Mouse (Mus musculus): ENCODE data around the gene Klhl40.

Klhl40 gene

DNA sequence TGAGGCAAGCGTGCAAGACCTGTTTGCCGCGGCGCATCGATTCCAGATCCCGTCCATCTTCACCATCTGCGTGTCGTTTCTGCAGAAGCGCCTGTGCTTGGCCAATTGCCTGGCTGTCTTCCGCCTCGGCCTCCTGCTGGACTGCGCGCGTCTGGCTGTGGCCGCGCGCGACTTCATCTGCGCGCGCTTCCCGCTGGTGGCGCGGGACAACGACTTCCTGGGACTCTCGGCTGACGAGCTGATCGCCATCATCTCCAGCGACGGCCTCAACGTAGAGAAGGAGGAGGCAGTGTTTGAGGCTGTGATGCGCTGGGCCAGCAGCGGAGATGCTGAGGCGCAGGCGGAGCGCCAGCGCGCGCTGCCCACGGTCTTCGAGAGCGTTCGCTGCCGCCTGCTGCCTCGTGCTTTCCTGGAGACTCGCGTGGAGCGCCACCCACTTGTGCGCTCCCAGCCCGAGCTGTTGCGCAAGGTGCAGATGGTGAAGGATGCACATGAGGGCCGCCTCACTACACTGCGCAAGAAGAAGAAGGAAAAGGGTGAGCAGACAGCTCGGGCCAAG lies 738 bp downstream of the Klhl40 start:
- no peak for DNase-seq (ENCODE audit: low spot score)

GRCm38 (mm10) chr9:121784801-121785200 lies 7.4 kb downstream of the Klhl40 start:
- DNase-seq (ENCODE audit: low spot score): no peak

GRCm38 (mm10) chr9:121785261-121785660 lies 7.9 kb downstream of the Klhl40 start:
- no peak for DNase-seq (ENCODE audit: low spot score)

GRCm38 (mm10) chr9:121786359-121786758 lies 9.0 kb downstream of the Klhl40 start:
- no peak for DNase-seq (ENCODE audit: low spot score)

- DNase-seq (ENCODE audit: low spot score): peak; percentile 90
Measured at GRCm38 (mm10) chr9:121791206-121791605, 13.8 kb downstream of the Klhl40 start.

- DNase-seq (ENCODE audit: low spot score): peak; percentile 54
Measured at GRCm38 (mm10) chr9:121791757-121792521, 14.5 kb downstream of the Klhl40 start, which contains the start of gene Hhatl. TSS of gene Hhatl (minus strand) at chr9:121792507.

DNA sequence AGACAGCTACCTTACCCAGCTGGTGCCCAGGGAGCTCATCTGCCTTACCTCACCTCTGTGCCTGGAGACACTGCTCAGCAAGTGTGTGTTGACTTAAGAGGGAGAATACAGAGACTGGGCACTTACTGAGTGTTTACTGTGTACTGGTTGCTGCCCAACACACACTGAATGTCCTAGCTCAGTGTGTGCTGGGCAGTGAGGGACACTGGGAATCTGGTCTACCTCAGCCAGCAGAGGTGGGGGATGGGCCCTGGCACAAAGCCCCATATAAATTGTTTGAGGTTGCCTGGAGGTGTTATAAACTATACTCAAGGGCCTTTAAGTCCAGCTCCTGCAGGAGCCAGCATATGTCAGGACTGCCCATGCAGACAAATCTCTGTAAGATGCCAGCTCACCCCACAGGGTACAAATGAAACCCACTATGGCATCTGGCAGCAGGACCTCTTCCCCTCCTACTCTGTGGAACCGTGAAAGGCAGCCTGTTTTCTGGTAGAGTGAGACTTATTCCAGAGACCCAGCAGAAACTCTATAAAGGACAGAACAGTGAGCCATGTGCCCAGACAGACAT lies 17.6 kb downstream of the Klhl40 start:
- DNase-seq (ENCODE audit: low spot score): peak; percentile 32

GRCm38 (mm10) chr9:121797722-121798121 lies 20.3 kb downstream of the Klhl40 start:
- no peak for DNase-seq (ENCODE audit: low spot score)

- DNase-seq (ENCODE audit: low spot score): peak; percentile 19
Measured at GRCm38 (mm10) chr9:121798887-121799520, 21.6 kb downstream of the Klhl40 start.

DNA sequence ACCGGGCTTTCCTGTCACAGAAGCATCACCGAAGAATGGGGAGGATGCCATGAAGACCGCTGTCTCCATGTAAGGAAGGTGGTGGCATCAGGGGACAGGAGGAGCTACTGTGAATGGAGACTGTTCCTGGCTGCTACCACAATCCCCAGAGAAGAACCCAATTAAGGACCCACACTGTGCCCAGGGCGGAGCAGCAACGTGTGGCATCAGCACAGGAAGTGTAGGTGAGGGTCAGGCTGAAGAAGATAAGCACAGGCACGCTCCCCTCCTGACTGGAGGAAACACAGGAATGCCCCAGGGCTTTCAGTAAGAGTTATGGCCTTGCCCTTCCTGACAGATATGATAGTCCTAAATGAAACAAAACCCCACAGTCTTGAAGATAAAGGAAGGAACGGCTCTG lies 25.3 kb downstream of the Klhl40 start:
- DNase-seq (ENCODE audit: low spot score): no peak

- no peak for DNase-seq (ENCODE audit: low spot score)
Measured at GRCm38 (mm10) chr9:121807546-121807945, 30.1 kb downstream of the Klhl40 start.

GRCm38 (mm10) chr9:121807947-121808346 lies 30.5 kb downstream of the Klhl40 start:
- no peak for DNase-seq (ENCODE audit: low spot score)

DNA sequence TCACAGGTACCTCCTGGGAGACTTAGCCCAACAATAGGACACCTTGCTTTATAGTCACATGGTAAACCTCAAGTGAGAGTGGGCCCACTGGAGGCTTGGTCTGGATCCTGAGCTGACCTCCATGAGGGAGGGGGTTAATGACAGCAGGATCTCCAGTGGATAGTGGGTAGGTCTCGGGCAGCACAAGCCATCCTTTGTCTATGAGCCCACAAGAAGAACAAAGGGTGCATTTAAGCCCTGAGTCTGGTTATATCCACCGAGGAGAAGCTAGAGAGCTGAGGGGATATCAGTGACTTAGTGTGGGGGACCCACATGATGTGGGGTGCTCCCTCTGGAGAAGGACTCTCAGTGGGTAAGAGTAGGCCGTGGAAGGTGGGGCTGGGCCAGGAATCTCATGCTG lies 31.1 kb downstream of the Klhl40 start:
- no peak for DNase-seq (ENCODE audit: low spot score)

DNA sequence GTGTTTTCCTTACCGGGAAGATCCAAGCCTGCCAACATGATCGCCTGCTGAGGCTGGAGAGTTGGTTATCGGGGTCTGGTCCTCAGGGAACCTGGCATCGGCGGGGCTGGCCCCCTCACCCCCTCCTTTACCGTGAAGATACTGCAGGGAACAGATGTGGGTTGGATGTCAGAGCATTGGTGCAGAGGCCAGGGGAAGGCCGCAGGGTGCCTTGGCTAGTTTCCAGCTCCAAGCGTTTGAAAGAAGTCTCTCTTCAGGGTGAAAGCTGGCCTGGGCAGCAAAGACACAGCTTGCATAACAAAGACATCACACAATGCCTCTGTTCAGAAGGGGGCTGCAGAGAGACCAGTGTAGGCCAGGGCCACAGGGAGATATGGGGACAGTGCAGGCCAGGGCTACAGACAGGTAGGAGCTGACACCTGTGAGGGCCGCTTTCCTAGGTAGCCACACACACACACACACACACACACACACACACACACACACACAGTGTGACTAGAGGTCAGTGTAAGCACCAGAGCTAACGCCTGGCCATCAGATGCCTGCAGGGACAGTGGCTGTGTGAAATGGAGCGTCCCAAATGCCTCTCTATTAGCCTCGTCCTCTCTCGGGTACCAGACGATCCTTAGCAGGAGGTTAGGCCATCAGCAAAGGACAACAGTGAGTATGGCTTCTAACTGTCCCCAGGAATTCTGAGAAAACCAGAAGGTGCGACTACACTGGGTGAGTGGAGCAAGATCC lies 32.8 kb downstream of the Klhl40 start:
- DNase-seq (ENCODE audit: low spot score): peak; percentile 61

- no peak for DNase-seq (ENCODE audit: low spot score)
Measured at GRCm38 (mm10) chr9:121815183-121815582, 37.8 kb downstream of the Klhl40 start.

GRCm38 (mm10) chr9:121819073-121819770 lies 41.8 kb downstream of the Klhl40 start:
- no peak for DNase-seq (ENCODE audit: low spot score)

GRCm38 (mm10) chr9:121819771-121820471 lies 42.5 kb downstream of the Klhl40 start:
- DNase-seq (ENCODE audit: low spot score): no peak

DNA sequence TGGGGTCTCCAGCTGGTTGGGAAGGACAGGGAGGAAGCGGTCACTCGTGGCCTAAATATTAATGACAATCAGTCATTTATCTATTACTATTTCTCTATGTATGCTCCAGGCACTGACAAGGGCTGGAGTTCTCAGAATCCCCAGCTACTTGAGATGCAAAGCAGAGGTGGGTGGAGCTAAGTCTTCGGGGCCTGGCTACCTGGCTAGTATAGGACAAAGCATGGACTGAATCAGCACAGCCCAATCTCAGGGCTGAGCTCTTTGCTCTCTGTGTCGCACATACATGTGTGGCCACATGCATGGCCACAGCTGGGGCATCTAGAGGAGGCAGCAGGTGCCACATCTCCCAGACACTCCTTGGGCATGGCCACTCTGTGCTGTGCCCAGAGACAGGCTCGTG lies 43.4 kb downstream of the Klhl40 start:
- no peak for DNase-seq (ENCODE audit: low spot score)

DNA sequence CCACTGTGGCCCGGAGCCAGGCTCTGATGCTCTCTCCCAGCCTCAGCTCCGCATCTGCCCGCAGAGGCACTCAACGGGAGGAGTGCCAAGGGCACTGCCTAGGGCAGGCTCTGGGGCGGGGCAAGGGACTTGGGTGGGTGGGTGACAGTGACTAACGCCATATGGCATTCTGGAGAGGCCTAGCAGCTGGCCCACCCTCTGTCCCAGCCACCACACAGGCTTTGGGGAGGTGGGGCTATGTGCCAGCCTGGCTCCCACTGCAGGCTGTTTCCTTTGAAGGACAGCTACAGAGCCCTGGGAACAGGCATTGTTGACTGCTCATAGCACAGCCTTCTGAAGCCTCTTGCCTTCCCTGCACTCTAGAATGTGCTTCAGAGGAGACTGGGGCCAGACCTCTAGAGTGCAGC lies 45.2 kb downstream of the Klhl40 start:
- DNase-seq (ENCODE audit: low spot score): peak; percentile 67

DNA sequence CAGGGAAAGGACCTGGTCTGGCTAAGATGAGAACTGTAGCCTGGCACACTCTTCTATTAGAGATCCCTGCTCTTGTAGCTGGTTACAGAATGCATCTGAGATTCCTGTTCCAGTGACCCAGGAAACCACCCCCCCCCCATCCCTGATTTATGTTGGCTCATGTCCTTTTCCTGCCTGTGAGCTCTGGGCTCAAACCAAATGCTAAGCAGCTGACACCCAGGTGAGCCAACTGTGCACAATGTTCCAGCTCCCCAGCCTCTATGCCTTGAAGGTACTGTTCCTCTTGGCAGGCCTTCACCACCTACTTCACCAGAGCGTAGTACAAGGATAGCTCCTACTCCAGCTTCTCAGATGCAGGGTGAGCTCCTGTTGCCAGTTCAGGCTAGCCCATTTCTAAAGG lies 45.6 kb downstream of the Klhl40 start:
- no peak for DNase-seq (ENCODE audit: low spot score)

DNA sequence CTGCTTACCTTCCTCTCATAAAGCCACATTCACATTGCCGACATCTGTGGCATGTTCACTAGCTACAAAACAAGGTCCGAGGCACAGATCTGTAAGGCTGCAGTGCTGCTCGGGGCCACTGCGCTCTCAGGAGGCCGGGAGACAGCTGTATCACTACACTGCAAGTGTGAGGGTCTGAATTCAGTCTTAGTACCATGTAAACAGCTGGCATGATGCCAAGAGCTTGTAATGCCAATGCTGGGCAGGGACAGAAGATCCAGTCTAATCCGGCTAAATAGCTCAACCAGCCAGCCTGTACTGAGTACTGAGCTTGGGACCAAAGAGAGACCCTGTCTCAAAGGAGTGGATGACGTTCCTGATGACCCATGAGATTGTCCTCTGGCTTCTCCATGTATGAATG lies 46.6 kb downstream of the Klhl40 start:
- DNase-seq (ENCODE audit: low spot score): no peak

Data from MN1 (cell line).